Mouse (Mus musculus): ENCODE results near the gene Qsox2. TPM values are rescaled to one million over a fixed set of nuclear protein-coding genes. Genes with fewer than 3 reads are reported as not detected.
A peak's percentile ranks its signal among the peaks of the same experiment; 100 is the strongest.

Qsox2 gene
- 23.2 and 24.1 TPM in 2 replicates for polyA plus RNA-seq (2015; fragmentation: Nextera tagmentation; extraction: Ambion mirVana)

DNA sequence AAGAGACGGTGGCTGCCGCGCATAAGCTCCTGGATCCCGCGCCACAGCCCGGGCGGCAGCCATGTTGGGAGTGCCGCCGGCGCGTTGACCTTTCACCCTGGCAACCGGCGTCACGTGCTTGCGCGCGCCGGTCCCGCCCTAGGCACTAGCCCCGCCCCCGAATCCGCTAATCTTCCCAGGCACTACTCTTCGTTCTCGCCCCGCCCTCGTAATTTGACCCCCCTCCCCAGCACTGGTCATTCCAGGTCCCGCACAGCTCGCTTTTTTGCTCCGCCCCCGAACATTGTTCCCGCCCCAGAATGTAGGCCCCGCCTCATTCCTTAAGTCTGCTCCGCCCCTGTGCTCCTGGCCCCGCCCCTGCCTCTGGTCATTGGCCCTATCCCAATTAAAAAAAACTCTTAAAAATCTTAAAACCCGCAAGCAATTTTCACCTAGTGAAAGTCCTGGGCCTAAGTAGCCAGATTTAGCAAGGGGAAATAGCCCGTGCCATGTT, at the start of gene Qsox2:
Qsox2 (minus strand) TSS at position 236 of the 493 bp plus-strand sequence.
- peak within 1 kb of the TSS; percentile 78 for H3K27ac ChIP-seq (ENCODE audit: low read length)
- under 1% methylated on average over 36 of the region's 36 CpGs for WGBS
- H3K4me2 ChIP-seq (ENCODE audit: low read depth, low read length): peak within 1 kb of the TSS; percentile 71
- peaks cover 26% of the 10 kb centered on the region; the same call in 1 of the 2 replicates for H3K4me1 ChIP-seq (ENCODE audit: control insufficient read depth, insufficient read depth, low read length)
- no peaks in the 10 kb centered on the region for H3K36me3 ChIP-seq (ENCODE audit: control insufficient read depth, insufficient read depth, low read length)
- no peaks in the 10 kb centered on the region for H3K9me3 ChIP-seq (replicated peaks; ENCODE audit: control insufficient read depth, low read length)
- H3K9ac ChIP-seq (ENCODE audit: low read length): peak within 1 kb of the TSS; percentile 92
- no peaks in the 10 kb centered on the region for H3K27me3 ChIP-seq (ENCODE audit: control insufficient read depth, insufficient read depth, low read length)
- H3K4me3 ChIP-seq (replicated peaks; ENCODE audit: low read length): peak within 1 kb of the TSS; percentile 89
- peak; percentile 93 for ATAC-seq (ENCODE audit: insufficient read depth, low FRiP score)

DNA sequence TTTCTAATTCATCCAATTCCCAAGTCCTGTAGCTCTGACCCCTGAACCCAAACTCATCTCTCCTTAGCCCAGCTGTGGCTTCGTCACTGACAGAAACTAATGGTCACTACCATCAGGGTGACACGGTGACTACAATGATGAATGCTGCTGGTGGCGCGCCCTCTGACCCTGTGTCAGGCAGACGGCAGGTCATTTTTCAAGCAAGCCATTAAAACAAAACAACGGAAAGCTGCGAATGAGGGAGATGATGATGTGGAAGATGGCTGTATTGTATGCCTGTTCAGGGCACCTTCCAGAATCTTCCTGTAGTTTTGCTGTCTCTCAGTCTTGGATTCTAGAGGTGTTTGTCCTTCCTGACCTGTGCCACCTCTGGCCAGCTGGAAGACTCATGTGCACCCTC, 49.1 kb upstream of the Qsox2 start:
- peaks cover 3% of the 10 kb centered on the region; the same call in 1 of the 2 replicates for H3K4me1 ChIP-seq (ENCODE audit: control insufficient read depth, insufficient read depth, low read length)
- H3K9me3 ChIP-seq (replicated peaks; ENCODE audit: control insufficient read depth, low read length): no peaks in the 10 kb centered on the region
- no peak overlapping the region for H3K4me3 ChIP-seq (replicated peaks; ENCODE audit: low read length)
- no peak overlapping the region for H3K9ac ChIP-seq (ENCODE audit: low read length)
- no peak for ATAC-seq (ENCODE audit: insufficient read depth, low FRiP score)
- no peak overlapping the region for H3K27ac ChIP-seq (ENCODE audit: low read length)
- no peak overlapping the region for H3K4me2 ChIP-seq (ENCODE audit: low read depth, low read length)
- H3K36me3 ChIP-seq (ENCODE audit: control insufficient read depth, insufficient read depth, low read length): no peaks in the 10 kb centered on the region
- WGBS: 36% methylated on average over 7 of the region's 7 CpGs
- H3K27me3 ChIP-seq (ENCODE audit: control insufficient read depth, insufficient read depth, low read length): no peaks in the 10 kb centered on the region

DNA sequence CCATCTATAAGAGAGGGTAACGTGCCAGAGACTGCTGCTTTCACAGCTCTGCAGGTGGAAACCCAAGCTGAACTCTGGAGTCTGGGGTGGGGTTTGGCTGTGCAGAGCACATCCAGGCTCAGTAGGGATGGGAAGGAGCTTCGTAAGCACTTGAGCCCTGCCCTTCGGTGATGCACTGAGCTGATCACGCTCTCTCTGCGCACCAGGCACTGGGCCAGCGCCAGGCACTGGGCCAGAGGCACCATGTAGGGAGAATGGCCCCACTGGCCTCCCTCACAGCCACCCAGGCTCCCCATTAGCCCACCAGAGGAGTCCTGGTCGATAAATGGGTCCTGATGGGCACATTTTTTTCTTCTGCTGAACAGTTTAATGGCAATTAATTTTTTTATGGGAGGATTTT, 48.5 kb upstream of the Qsox2 start:
- no peak for ATAC-seq (ENCODE audit: insufficient read depth, low FRiP score)
- 47% methylated on average over 7 of the region's 7 CpGs for WGBS
- no peak overlapping the region for H3K27ac ChIP-seq (ENCODE audit: low read length)
- H3K9ac ChIP-seq (ENCODE audit: low read length): no peak overlapping the region
- no peaks in the 10 kb centered on the region for H3K27me3 ChIP-seq (ENCODE audit: control insufficient read depth, insufficient read depth, low read length)
- H3K4me2 ChIP-seq (ENCODE audit: low read depth, low read length): no peak overlapping the region
- H3K4me3 ChIP-seq (replicated peaks; ENCODE audit: low read length): no peak overlapping the region
- peaks cover 3% of the 10 kb centered on the region; the same call in 1 of the 2 replicates for H3K4me1 ChIP-seq (ENCODE audit: control insufficient read depth, insufficient read depth, low read length)
- H3K36me3 ChIP-seq (ENCODE audit: control insufficient read depth, insufficient read depth, low read length): no peaks in the 10 kb centered on the region
- H3K9me3 ChIP-seq (replicated peaks; ENCODE audit: control insufficient read depth, low read length): no peaks in the 10 kb centered on the region

DNA sequence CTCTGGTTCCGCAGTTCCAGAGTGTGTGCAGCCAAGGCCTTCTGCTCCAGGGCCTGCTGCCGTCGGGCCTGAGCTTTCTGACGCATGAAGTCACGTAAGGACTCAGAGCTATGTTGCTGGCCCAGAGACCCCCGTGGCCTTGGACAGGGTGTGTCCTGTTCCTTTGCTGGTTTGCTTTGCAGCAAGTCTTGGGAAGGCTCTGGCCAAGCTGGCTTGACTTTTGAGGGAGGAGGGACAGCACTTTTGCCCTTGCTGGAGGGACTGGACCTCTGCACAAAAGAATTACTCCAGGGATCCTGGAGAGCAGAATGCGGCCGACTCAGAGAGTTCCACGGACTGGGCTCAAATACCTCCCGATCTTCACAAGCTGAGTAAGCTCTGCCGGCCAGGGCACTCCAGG, 43.3 kb upstream of the Qsox2 start:
- Histone ChIP-seq H3K4me2 (ENCODE audit: low read depth, low read length) (no peak overlapping the region), H3K36me3 (ENCODE audit: control insufficient read depth, insufficient read depth, low read length) (no peaks in the 10 kb centered on the region), H3K9me3 (replicated peaks; ENCODE audit: control insufficient read depth, low read length) (no peaks in the 10 kb centered on the region), H3K4me1 (ENCODE audit: control insufficient read depth, insufficient read depth, low read length) (peaks cover under 1% of the 10 kb centered on the region; the same call in 1 of the 2 replicates), H3K27me3 (ENCODE audit: control insufficient read depth, insufficient read depth, low read length) (no peaks in the 10 kb centered on the region), H3K27ac (ENCODE audit: low read length) (no peak overlapping the region), H3K9ac (ENCODE audit: low read length) (no peak overlapping the region), H3K4me3 (replicated peaks; ENCODE audit: low read length) (no peak overlapping the region)
- no peak for ATAC-seq (ENCODE audit: insufficient read depth, low FRiP score)
- 77% methylated on average over 11 of the region's 11 CpGs for WGBS

DNA sequence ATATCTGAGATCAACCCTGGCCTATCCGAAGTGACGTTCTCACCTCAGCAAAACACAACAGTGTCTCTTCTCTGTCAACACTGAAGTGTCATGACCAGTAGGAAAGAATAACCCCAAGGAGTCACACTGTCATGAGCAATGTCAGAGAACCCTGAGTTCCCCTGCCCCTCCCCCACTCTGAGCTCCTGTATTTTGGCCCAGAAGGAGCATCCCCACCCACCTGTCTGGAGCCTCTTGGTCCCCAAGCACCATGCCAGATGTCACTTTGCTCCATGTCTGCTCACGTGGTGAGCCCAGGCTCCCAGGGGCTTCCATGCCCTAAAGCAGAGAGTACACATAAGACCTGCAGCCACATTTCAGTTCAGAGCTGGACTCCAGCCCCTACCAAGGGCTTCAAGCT, 42.4 kb upstream of the Qsox2 start:
- ATAC-seq (ENCODE audit: insufficient read depth, low FRiP score): no peak
- Histone ChIP-seq H3K4me3 (replicated peaks; ENCODE audit: low read length) (no peak overlapping the region), H3K4me1 (ENCODE audit: control insufficient read depth, insufficient read depth, low read length) (no peaks in the 10 kb centered on the region), H3K27me3 (ENCODE audit: control insufficient read depth, insufficient read depth, low read length) (no peaks in the 10 kb centered on the region), H3K9me3 (replicated peaks; ENCODE audit: control insufficient read depth, low read length) (no peaks in the 10 kb centered on the region), H3K27ac (ENCODE audit: low read length) (no peak overlapping the region), H3K36me3 (ENCODE audit: control insufficient read depth, insufficient read depth, low read length) (no peaks in the 10 kb centered on the region), H3K4me2 (ENCODE audit: low read depth, low read length) (no peak overlapping the region), H3K9ac (ENCODE audit: low read length) (no peak overlapping the region)
- 79% methylated on average over 3 of the region's 3 CpGs for WGBS

DNA sequence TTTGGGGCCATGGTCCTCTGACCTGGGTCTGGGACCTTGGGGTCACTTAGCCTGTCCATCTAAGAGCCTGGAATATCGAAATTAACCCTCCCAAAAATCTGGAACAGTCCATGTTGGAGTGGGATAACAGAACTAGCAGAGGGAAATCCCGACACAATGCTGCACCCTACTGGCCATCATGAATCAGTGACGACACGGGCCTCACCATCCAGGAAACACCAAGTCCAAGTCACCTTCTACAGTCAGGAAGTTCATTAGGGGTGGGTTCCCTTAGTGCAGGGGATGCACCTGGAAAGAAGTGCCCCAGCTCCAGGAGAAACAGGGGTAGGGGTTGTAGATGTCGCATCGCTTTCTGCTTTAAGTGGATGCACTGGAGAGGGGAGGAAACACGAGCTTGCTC, 36.3 kb upstream of the Qsox2 start:
- Histone ChIP-seq H3K9me3 (replicated peaks; ENCODE audit: control insufficient read depth, low read length) (no peaks in the 10 kb centered on the region), H3K4me2 (ENCODE audit: low read depth, low read length) (no peak overlapping the region), H3K4me3 (replicated peaks; ENCODE audit: low read length) (no peak overlapping the region), H3K27me3 (ENCODE audit: control insufficient read depth, insufficient read depth, low read length) (no peaks in the 10 kb centered on the region), H3K4me1 (ENCODE audit: control insufficient read depth, insufficient read depth, low read length) (no peaks in the 10 kb centered on the region), H3K27ac (ENCODE audit: low read length) (no peak overlapping the region), H3K36me3 (ENCODE audit: control insufficient read depth, insufficient read depth, low read length) (no peaks in the 10 kb centered on the region), H3K9ac (ENCODE audit: low read length) (no peak overlapping the region)
- WGBS: 20% methylated on average over 7 of the region's 7 CpGs
- peak; percentile 46; the same call in 1 of the 2 replicates for ATAC-seq (ENCODE audit: insufficient read depth, low FRiP score)

DNA sequence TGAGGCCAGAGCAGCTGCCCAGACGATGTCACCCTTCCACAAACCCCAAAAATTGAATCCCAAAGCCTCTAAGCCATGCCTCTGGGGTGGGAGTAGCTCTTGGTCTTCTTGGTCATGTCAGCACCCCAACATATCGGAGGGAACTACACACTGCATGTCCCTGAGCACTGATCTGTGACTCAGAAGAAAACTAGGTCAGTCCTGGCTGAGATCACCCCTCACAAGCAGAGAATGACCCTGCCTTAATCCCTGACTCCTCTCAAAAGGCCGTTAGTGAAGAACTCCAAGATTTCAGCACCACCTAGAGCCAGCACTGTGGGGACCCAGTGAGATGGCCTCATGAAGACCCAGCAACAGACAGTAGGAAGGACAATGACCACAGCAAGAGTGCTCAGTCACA, 30.9 kb upstream of the Qsox2 start:
- no peak overlapping the region for H3K4me2 ChIP-seq (ENCODE audit: low read depth, low read length)
- H3K27me3 ChIP-seq (ENCODE audit: control insufficient read depth, insufficient read depth, low read length): no peaks in the 10 kb centered on the region
- no peak overlapping the region for H3K4me3 ChIP-seq (replicated peaks; ENCODE audit: low read length)
- H3K36me3 ChIP-seq (ENCODE audit: control insufficient read depth, insufficient read depth, low read length): no peaks in the 10 kb centered on the region
- H3K9ac ChIP-seq (ENCODE audit: low read length): no peak overlapping the region
- no peak overlapping the region for H3K27ac ChIP-seq (ENCODE audit: low read length)
- no peak for ATAC-seq (ENCODE audit: insufficient read depth, low FRiP score)
- no peaks in the 10 kb centered on the region for H3K9me3 ChIP-seq (replicated peaks; ENCODE audit: control insufficient read depth, low read length)
- peaks cover 7% of the 10 kb centered on the region; the same call in 1 of the 2 replicates for H3K4me1 ChIP-seq (ENCODE audit: control insufficient read depth, insufficient read depth, low read length)
- WGBS: 62% methylated on average over 3 of the region's 3 CpGs

DNA sequence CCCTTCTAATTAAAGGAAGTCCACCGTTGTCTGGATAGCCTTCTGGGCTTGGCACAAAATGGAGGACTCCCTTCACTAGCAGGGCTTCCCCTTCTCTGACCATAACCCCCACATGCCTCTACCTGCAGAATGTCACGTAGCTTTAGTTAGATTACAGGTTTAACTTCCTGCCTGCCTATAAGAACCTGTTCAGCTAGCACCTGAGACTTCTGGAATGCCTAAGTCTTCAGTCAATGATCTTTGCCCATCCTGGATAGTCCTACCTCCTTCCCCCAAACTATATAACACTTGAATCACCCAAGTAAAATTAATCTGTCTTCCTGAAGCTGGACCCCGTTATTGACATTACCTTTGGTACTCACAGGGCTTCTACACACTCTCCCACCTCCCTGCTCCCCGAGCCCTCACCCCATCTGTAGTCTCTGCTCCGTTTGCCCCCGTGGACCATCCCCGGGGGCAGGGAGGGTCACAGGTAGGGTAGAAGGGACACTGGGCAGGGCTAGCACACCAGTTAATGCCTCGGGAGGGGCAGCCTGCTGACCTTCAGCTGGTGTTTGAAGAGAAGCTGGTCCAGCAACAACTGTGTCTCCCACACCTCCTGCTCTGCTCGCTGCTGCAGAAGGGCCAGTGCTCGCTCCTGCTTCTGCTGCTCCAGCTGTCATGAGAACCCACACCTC, 28.9 kb upstream of the Qsox2 start:
- H3K4me1 ChIP-seq (ENCODE audit: control insufficient read depth, insufficient read depth, low read length): peaks cover 7% of the 10 kb centered on the region; the same call in 1 of the 2 replicates
- H3K9me3 ChIP-seq (replicated peaks; ENCODE audit: control insufficient read depth, low read length): no peaks in the 10 kb centered on the region
- H3K36me3 ChIP-seq (ENCODE audit: control insufficient read depth, insufficient read depth, low read length): no peaks in the 10 kb centered on the region
- H3K4me3 ChIP-seq (replicated peaks; ENCODE audit: low read length): no peak overlapping the region
- no peak overlapping the region for H3K9ac ChIP-seq (ENCODE audit: low read length)
- no peaks in the 10 kb centered on the region for H3K27me3 ChIP-seq (ENCODE audit: control insufficient read depth, insufficient read depth, low read length)
- 64% methylated on average over 10 of the region's 10 CpGs for WGBS
- ATAC-seq (ENCODE audit: insufficient read depth, low FRiP score): peak; percentile 26; the same call in 1 of the 2 replicates
- peak overlapping the region; percentile 58 for H3K27ac ChIP-seq (ENCODE audit: low read length)
- no peak overlapping the region for H3K4me2 ChIP-seq (ENCODE audit: low read depth, low read length)

DNA sequence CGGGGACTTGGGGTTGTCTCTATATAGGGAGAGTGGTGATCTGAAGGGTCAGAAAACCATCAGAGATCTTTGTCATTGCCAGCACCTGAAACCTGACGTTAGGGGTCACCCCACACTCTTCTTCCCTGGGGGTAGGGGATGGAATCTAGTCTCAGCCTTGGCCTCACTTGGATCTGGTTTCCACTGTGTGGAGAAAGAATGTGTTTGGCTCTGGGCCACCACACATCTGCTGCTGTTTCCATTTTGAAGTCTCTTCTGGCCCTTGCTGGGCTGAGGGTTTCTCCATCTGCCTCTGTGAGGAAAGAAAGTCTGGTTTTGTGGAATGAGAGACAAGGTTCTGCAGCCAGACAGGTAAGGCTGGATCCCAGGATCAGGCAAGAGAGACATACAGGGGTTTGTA, 27.8 kb upstream of the Qsox2 start:
- Histone ChIP-seq H3K27me3 (ENCODE audit: control insufficient read depth, insufficient read depth, low read length) (no peaks in the 10 kb centered on the region), H3K9ac (ENCODE audit: low read length) (no peak overlapping the region), H3K4me2 (ENCODE audit: low read depth, low read length) (no peak overlapping the region), H3K4me3 (replicated peaks; ENCODE audit: low read length) (no peak overlapping the region), H3K9me3 (replicated peaks; ENCODE audit: control insufficient read depth, low read length) (no peaks in the 10 kb centered on the region), H3K4me1 (ENCODE audit: control insufficient read depth, insufficient read depth, low read length) (peaks cover 7% of the 10 kb centered on the region; the same call in 1 of the 2 replicates), H3K36me3 (ENCODE audit: control insufficient read depth, insufficient read depth, low read length) (no peaks in the 10 kb centered on the region), H3K27ac (ENCODE audit: low read length) (peak overlapping the region; percentile 20; the same call in 1 of the 2 replicates)
- WGBS: 67% methylated on average over 2 of the region's 2 CpGs
- ATAC-seq (ENCODE audit: insufficient read depth, low FRiP score): no peak
